Mouse (Mus musculus) stomach, embryonic 15.5 days (tissue): Measurements from ENCODE around the gene Tram2. TPM values are rescaled to one million over a fixed set of nuclear protein-coding genes. Genes with fewer than 3 reads are reported as not detected.

Experiments used
- ATAC-seq: fragments of 200-750 bp; cut with Nextera tagmentation; 2 replicates; pipeline ENCODE4 v1.8.0; 2017; ENCODE audit warnings: low read depth, moderate number of reproducible peaks, moderate TSS enrichment; ENCODE audit not compliant: insufficient read depth, low FRiP score
- H3K27ac ChIP-seq: fragments of 300-500 bp; sonication (generic); 2 replicates; pipeline ENCODE4 v1.5.1; 2015; ENCODE audit warnings: mild to moderate bottlenecking, inconsistent platforms
- H3K27me3 ChIP-seq: fragments of 300-500 bp; sonication (generic); replicated peaks from 2 replicates; pipeline ENCODE4 v1.6.1; 2015; ENCODE audit warnings: inconsistent platforms
- H3K36me3 ChIP-seq: fragments of 300-500 bp; sonication (generic); 2 replicates; pipeline ENCODE4 v1.6.1; 2015; ENCODE audit warnings: inconsistent platforms
- H3K4me1 ChIP-seq: fragments of 300-500 bp; sonication (generic); 2 replicates; pipeline ENCODE4 v1.6.1; 2015; ENCODE audit warnings: inconsistent platforms
- H3K4me2 ChIP-seq: fragments of 300-500 bp; sonication (generic); 2 replicates; pipeline ENCODE4 v1.6.1; 2015; ENCODE audit warnings: mild to moderate bottlenecking, inconsistent platforms
- H3K4me3 ChIP-seq: fragments of 300-500 bp; sonication (generic); replicated peaks from 2 replicates; pipeline ENCODE4 v1.5.1; 2015; ENCODE audit warnings: inconsistent platforms
- H3K9ac ChIP-seq: fragments of 300-500 bp; sonication (generic); 2 replicates; pipeline ENCODE4 v1.6.1; 2015; ENCODE audit warnings: inconsistent platforms
- H3K9me3 ChIP-seq: fragments of 300-500 bp; sonication (generic); 2 replicates; pipeline ENCODE4 v1.6.1; 2016; ENCODE audit warnings: inconsistent platforms
- WGBS: fragments of 180-500 bp; shearing (Covaris S2); methylation state at CpG from one replicate; pipeline ENCODE4 v1.1.7; 2015; 5-methylcytosine and 5-hydroxymethylcytosine counted together
- polyA plus RNA-seq: library from polyadenylated mRNA; unstranded; fragments of >200 nt; fragmentation: Nextera tagmentation; extraction: Ambion mirVana; gene quantifications from 2 replicates; pipeline ENCODE4 v1.2.1, GENCODE M21; 2015

The Tram2 gene
- polyA plus RNA-seq, 1 experiment from 2014 or later: 6.3 TPM

GRCm38 (mm10) chr1:21035878-21036277 lies 43.2 kb downstream of the Tram2 start:
- H3K9ac ChIP-seq: no peak overlapping the region
- no peak for ATAC-seq
- 77% methylated on average over 6 of the region's 6 CpGs for WGBS

GRCm38 (mm10) chr1:21033792-21034119 lies 45.3 kb downstream of the Tram2 start:
- Histone ChIP-seq H3K27ac (no peak overlapping the region), H3K27me3 (no peaks in the 10 kb centered on the region), H3K9me3 (no peaks in the 10 kb centered on the region), H3K36me3 (no peaks in the 10 kb centered on the region), H3K9ac (no peak overlapping the region), H3K4me1 (no peaks in the 10 kb centered on the region), H3K4me3 (no peak overlapping the region), H3K4me2 (no peak overlapping the region)
- ATAC-seq: no peak

More at GRCm38 (mm10) chr1:21035878-21036277, 43.2 kb downstream of the Tram2 start:
- Histone ChIP-seq H3K4me2 (no peak overlapping the region), H3K4me1 (no peaks in the 10 kb centered on the region), H3K9me3 (no peaks in the 10 kb centered on the region), H3K4me3 (no peak overlapping the region), H3K36me3 (no peaks in the 10 kb centered on the region), H3K27me3 (no peaks in the 10 kb centered on the region), H3K27ac (no peak overlapping the region)

- no peak for ATAC-seq
- Histone ChIP-seq H3K4me1 (no peaks in the 10 kb centered on the region), H3K27ac (no peak overlapping the region), H3K9me3 (no peaks in the 10 kb centered on the region), H3K36me3 (no peaks in the 10 kb centered on the region), H3K9ac (no peak overlapping the region), H3K4me3 (no peak overlapping the region), H3K27me3 (no peaks in the 10 kb centered on the region), H3K4me2 (no peak overlapping the region)
- 87% methylated on average over 11 of the region's 11 CpGs for WGBS
These were observed 45.8 kb downstream of the Tram2 start for GRCm38 (mm10) chr1:21033065-21033791.

GRCm38 (mm10) chr1:21031650-21032049 lies 47.4 kb downstream of the Tram2 start:
- Histone ChIP-seq H3K4me1 (no peaks in the 10 kb centered on the region), H3K4me3 (no peak overlapping the region), H3K9ac (no peak overlapping the region), H3K9me3 (no peaks in the 10 kb centered on the region), H3K27me3 (no peaks in the 10 kb centered on the region), H3K36me3 (no peaks in the 10 kb centered on the region), H3K27ac (no peak overlapping the region), H3K4me2 (no peak overlapping the region)
- 75% methylated on average over 2 of the region's 2 CpGs for WGBS
- no peak for ATAC-seq

- no peak overlapping the region for H3K9ac ChIP-seq
- no peak overlapping the region for H3K27ac ChIP-seq
- no peak overlapping the region for H3K4me3 ChIP-seq
- no peaks in the 10 kb centered on the region for H3K36me3 ChIP-seq
- no peak overlapping the region for H3K4me2 ChIP-seq
- 88% methylated on average over 4 of the region's 4 CpGs for WGBS
- no peaks in the 10 kb centered on the region for H3K4me1 ChIP-seq
- no peaks in the 10 kb centered on the region for H3K27me3 ChIP-seq
- no peaks in the 10 kb centered on the region for H3K9me3 ChIP-seq
- ATAC-seq: no peak
These were observed 50.0 kb downstream of the Tram2 start for GRCm38 (mm10) chr1:21029000-21029399.

GRCm38 (mm10) chr1:21026534-21026933 lies 52.5 kb downstream of the Tram2 start:
- no peak overlapping the region for H3K27ac ChIP-seq
- H3K4me1 ChIP-seq: no peaks in the 10 kb centered on the region
- no peak overlapping the region for H3K4me3 ChIP-seq
- no peak overlapping the region for H3K9ac ChIP-seq
- H3K9me3 ChIP-seq: no peaks in the 10 kb centered on the region
- WGBS: 78% methylated on average over 7 of the region's 7 CpGs
- no peaks in the 10 kb centered on the region for H3K36me3 ChIP-seq
- no peak overlapping the region for H3K4me2 ChIP-seq
- H3K27me3 ChIP-seq: no peaks in the 10 kb centered on the region
- no peak for ATAC-seq

- Histone ChIP-seq H3K4me2 (no peak overlapping the region), H3K27me3 (no peaks in the 10 kb centered on the region), H3K4me3 (no peak overlapping the region), H3K36me3 (no peaks in the 10 kb centered on the region), H3K27ac (no peak overlapping the region), H3K9me3 (no peaks in the 10 kb centered on the region), H3K4me1 (no peaks in the 10 kb centered on the region), H3K9ac (no peak overlapping the region)
- 78% methylated on average over 5 of the region's 5 CpGs for WGBS
- no peak for ATAC-seq
These were observed 53.8 kb downstream of the Tram2 start for GRCm38 (mm10) chr1:21025203-21025602.

- H3K36me3 ChIP-seq: no peaks in the 10 kb centered on the region
- ATAC-seq: no peak
- H3K27me3 ChIP-seq: no peaks in the 10 kb centered on the region
- WGBS: 88% methylated on average over 3 of the region's 3 CpGs
- H3K4me3 ChIP-seq: no peak overlapping the region
- no peaks in the 10 kb centered on the region for H3K4me1 ChIP-seq
- H3K9ac ChIP-seq: no peak overlapping the region
- no peaks in the 10 kb centered on the region for H3K9me3 ChIP-seq
- H3K27ac ChIP-seq: no peak overlapping the region
- H3K4me2 ChIP-seq: no peak overlapping the region
These were observed 55.9 kb downstream of the Tram2 start for GRCm38 (mm10) chr1:21023101-21023500.

- H3K9ac ChIP-seq: no peak overlapping the region
- peak; percentile 90 for ATAC-seq
- H3K4me1 ChIP-seq: 0 out of 2 replicates have a peak, but pooled peaks cover 5% of the 10 kb centered on the region
- no peak overlapping the region for H3K4me2 ChIP-seq
- H3K4me3 ChIP-seq: no peak overlapping the region
- WGBS: 25% methylated on average over 8 of the region's 8 CpGs
- no peaks in the 10 kb centered on the region for H3K27me3 ChIP-seq
- no peaks in the 10 kb centered on the region for H3K9me3 ChIP-seq
- H3K27ac ChIP-seq: peak overlapping the region; percentile 51; the same call in 1 of the 2 replicates
- 0 out of 2 replicates have a peak, but pooled peaks cover 6% of the 10 kb centered on the region for H3K36me3 ChIP-seq
These were observed 64.6 kb downstream of the Tram2 start for GRCm38 (mm10) chr1:21014463-21014862.

GRCm38 (mm10) chr1:21010282-21010800 lies 68.7 kb downstream of the Tram2 start:
- no peak overlapping the region for H3K27ac ChIP-seq
- 0 out of 2 replicates have a peak, but pooled peaks cover 6% of the 10 kb centered on the region for H3K36me3 ChIP-seq
- no peaks in the 10 kb centered on the region for H3K27me3 ChIP-seq
- no peaks in the 10 kb centered on the region for H3K9me3 ChIP-seq
- H3K9ac ChIP-seq: no peak overlapping the region
- H3K4me2 ChIP-seq: no peak overlapping the region
- ATAC-seq: no peak
- H3K4me1 ChIP-seq: peaks cover 8% of the 10 kb centered on the region; the same call in 1 of the 2 replicates
- H3K4me3 ChIP-seq: no peak overlapping the region
- WGBS: 67% methylated on average over 6 of the region's 6 CpGs

- H3K36me3 ChIP-seq: 0 out of 2 replicates have a peak, but pooled peaks cover 6% of the 10 kb centered on the region
- no peak overlapping the region for H3K4me2 ChIP-seq
- peaks cover 3% of the 10 kb centered on the region; the same call in 1 of the 2 replicates for H3K4me1 ChIP-seq
- no peaks in the 10 kb centered on the region for H3K27me3 ChIP-seq
- H3K4me3 ChIP-seq: no peak overlapping the region
- H3K27ac ChIP-seq: no peak overlapping the region
- no peak overlapping the region for H3K9ac ChIP-seq
- no peaks in the 10 kb centered on the region for H3K9me3 ChIP-seq
- ATAC-seq: no peak
- WGBS: 74% methylated on average over 4 of the region's 4 CpGs
These were observed 70.1 kb downstream of the Tram2 start for GRCm38 (mm10) chr1:21008891-21009290.

- Histone ChIP-seq H3K27ac (no peak overlapping the region), H3K4me3 (no peak overlapping the region), H3K9me3 (no peaks in the 10 kb centered on the region), H3K4me1 (peaks cover 3% of the 10 kb centered on the region; the same call in 1 of the 2 replicates), H3K4me2 (no peak overlapping the region), H3K9ac (no peak overlapping the region), H3K27me3 (no peaks in the 10 kb centered on the region), H3K36me3 (0 out of 2 replicates have a peak, but pooled peaks cover 12% of the 10 kb centered on the region)
- 70% methylated on average over 7 of the region's 7 CpGs for WGBS
- no peak; the same call in 1 of the 2 replicates for ATAC-seq
These were observed 70.9 kb downstream of the Tram2 start for GRCm38 (mm10) chr1:21007941-21008701.
